ENCODE assay signal across 8 mouse cellular contexts in the genomic region with DNA sequence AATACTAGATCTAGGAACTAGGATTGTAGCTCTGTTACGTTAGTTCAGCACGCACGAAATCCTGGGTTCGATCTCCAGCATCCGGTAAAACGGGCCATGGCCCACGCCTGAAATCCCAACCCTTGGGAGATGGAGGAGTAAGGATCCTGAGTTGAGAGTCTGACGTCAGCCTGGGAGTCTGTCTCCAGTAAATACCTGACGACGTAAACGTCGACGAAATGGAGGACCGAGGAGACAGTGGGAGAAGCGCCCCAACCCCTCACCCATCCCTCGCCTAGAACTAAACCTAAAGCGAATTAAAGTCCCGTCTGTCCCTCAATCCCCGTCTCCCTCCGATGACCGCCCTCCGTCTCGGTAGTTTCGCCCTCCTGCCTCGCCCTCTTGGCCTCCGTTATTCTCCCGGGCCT.
DNase-seq lines count a peak whose midpoint lies in the region; ATAC-seq and TF ChIP-seq lines count a peak whose summit lies in the region.

No protein-coding gene starts in this region.

- H3K4me3 ChIP-seq in forebrain, postnatal 0 days (ENCODE audit: low read depth, low read length): peak overlapping the region; percentile 89
- H3K4me3 ChIP-seq in limb, embryonic 10.5 days: peak overlapping the region; percentile 84
- peak overlapping the region; percentile 81 for H3K4me3 ChIP-seq in midbrain, embryonic 14.5 days (replicated peaks; ENCODE audit: low read depth, low read length)

- peak; percentile 73 for ATAC-seq in forebrain, postnatal 0 days
- ATAC-seq in midbrain, embryonic 14.5 days (ENCODE audit: low FRiP score, low TSS enrichment): peak; percentile 67

- H3K4me1 ChIP-seq in forebrain, postnatal 0 days (ENCODE audit: insufficient read depth): peaks cover 8% of the 10 kb centered on the region
- H3K4me1 ChIP-seq in limb, embryonic 10.5 days: peaks cover 32% of the 10 kb centered on the region
- peaks cover 24% of the 10 kb centered on the region for H3K4me1 ChIP-seq in midbrain, embryonic 14.5 days (ENCODE audit: control insufficient read depth, insufficient read depth, low read length)

- no peaks in the 10 kb centered on the region for H3K27me3 ChIP-seq in forebrain, postnatal 0 days (ENCODE audit: insufficient read depth, low read length)
- H3K27me3 ChIP-seq in limb, embryonic 10.5 days (ENCODE audit: low read depth, poor library complexity, severe bottlenecking): peaks cover 3% of the 10 kb centered on the region
- H3K27me3 ChIP-seq in midbrain, embryonic 14.5 days (ENCODE audit: control insufficient read depth, insufficient read depth, low read length): no peaks in the 10 kb centered on the region

- WGBS in forebrain, postnatal 0 days: under 1% methylated on average over 27 of the region's 27 CpGs
- WGBS in limb, embryonic 10.5 days: under 1% methylated on average over 27 of the region's 27 CpGs
- under 1% methylated on average over 27 of the region's 27 CpGs for WGBS in midbrain, embryonic 14.5 days

- H3K36me3 ChIP-seq in forebrain, postnatal 0 days (ENCODE audit: insufficient read depth): 0 out of 2 replicates have a peak, but pooled peaks cover 5% of the 10 kb centered on the region
- H3K36me3 ChIP-seq in limb, embryonic 10.5 days: peaks cover 14% of the 10 kb centered on the region
- H3K36me3 ChIP-seq in midbrain, embryonic 14.5 days (ENCODE audit: control insufficient read depth, insufficient read depth, low read length): no peaks in the 10 kb centered on the region

- peak; percentile 78 for DNase-seq in right cerebral cortex, adult 18-20 months
- no peak for DNase-seq in right cerebral cortex, postnatal 4 days
- peak; percentile 49 for DNase-seq in brain, embryonic 18.5 days (ENCODE audit: low read depth, low spot score)
- DNase-seq in forebrain, postnatal 0 days: peak; percentile 83
- DNase-seq in limb, embryonic 10.5 days (ENCODE audit: low spot score): no peak
- peak; percentile 84 for DNase-seq in midbrain, embryonic 14.5 days
- no peak for DNase-seq in cerebellum, adult 11-12 months
- no peak for DNase-seq in gastrocnemius, postnatal 25 days

- peak overlapping the region; percentile 93 for H3K9ac ChIP-seq in forebrain, postnatal 0 days
- peak overlapping the region; percentile 84 for H3K9ac ChIP-seq in midbrain, embryonic 14.5 days (replicated peaks; ENCODE audit: low read length)

- peak overlapping the region; percentile 97 for H3K27ac ChIP-seq in forebrain, postnatal 0 days (ENCODE audit: low read depth, low read length)
- peak overlapping the region; percentile 97 for H3K27ac ChIP-seq in limb, embryonic 10.5 days
- peak overlapping the region; percentile 98 for H3K27ac ChIP-seq in midbrain, embryonic 14.5 days (replicated peaks; ENCODE audit: low read depth, low read length)

- TF ChIP-seq CTCF in forebrain, postnatal 0 days (IDR thresholded peaks at IDR 0.05; ENCODE audit: low read depth): no peak

- no peaks in the 10 kb centered on the region for H3K9me3 ChIP-seq in forebrain, postnatal 0 days (ENCODE audit: low read length)
- H3K9me3 ChIP-seq in limb, embryonic 10.5 days (replicated peaks): no peaks in the 10 kb centered on the region
- H3K9me3 ChIP-seq in midbrain, embryonic 14.5 days (ENCODE audit: control insufficient read depth, low read length): no peaks in the 10 kb centered on the region

- peak overlapping the region; percentile 52 for H3K4me2 ChIP-seq in forebrain, postnatal 0 days (ENCODE audit: low read depth)
- peak overlapping the region; percentile 70 for H3K4me2 ChIP-seq in midbrain, embryonic 14.5 days (ENCODE audit: low read length)

Comparison
In these comparisons a context has a peak if more than half of its experiments do, and no peak if none do; other contexts are left out.
1. DNase-seq: peak in right cerebral cortex, adult 18-20 months (single experiment), brain, embryonic 18.5 days (single experiment), forebrain, postnatal 0 days (single experiment) and midbrain, embryonic 14.5 days (single experiment); none in right cerebral cortex, postnatal 4 days (single experiment), limb, embryonic 10.5 days (single experiment), cerebellum, adult 11-12 months (single experiment) and gastrocnemius, postnatal 25 days (single experiment).
2. Peak in every context shown above with its lines, with median percentiles within 50 percentile points of each other: H3K27ac ChIP-seq and H3K4me3 ChIP-seq.